Mouse (Mus musculus) ovary, postnatal 10 days (tissue): ENCODE measurements around the gene Pabpn1l.

Experiments
- DNase-seq: peaks from one replicate; pipeline ENCODE4 v3.0.0; 2022; ENCODE audit warnings: low spot score

Gene Pabpn1l

DNA sequence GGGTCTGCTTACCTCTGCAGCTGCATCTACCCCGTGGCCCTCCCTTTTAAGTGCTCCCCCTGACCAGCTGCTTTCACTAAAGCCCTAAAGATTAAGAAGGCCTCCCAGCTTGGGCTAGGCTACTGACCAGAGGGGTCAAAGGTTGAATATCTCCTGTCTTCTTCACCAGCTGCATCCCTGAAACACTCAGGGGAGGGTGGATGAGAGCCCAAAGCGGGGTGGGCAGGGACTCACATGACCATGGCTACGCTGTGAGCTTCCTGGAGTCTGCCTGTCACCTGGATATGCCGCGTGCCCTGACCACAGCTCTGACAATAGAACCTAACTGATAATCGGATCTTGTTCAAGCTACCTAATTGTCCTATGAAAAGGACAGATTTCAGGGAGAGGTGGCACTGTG, at the start of gene Pabpn1l:
Gene Pabpn1l, minus strand, starts transcription at position 13 of the 400 bp plus-strand sequence.
- DNase-seq = no peak

DNA sequence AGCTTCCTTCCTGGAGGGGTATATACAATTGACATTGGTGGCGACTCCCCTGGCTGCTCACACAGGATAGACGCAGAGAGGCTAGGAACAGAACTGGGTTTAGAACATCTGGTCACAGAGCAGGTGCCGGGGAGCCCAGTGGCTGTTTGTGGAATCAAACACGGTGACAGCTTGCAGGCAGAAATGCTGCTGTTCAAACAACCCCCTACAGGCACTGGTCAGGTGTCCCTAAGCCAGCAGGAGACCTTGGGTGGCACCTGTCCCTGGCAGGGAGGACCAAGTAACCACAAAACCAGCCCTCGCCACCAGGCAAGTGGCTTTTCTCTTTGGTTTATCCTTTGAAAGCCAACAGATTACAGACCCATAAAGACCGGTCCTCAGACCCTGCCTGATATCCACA, 49.4 kb upstream of the Pabpn1l start:
- no peak for DNase-seq

DNA sequence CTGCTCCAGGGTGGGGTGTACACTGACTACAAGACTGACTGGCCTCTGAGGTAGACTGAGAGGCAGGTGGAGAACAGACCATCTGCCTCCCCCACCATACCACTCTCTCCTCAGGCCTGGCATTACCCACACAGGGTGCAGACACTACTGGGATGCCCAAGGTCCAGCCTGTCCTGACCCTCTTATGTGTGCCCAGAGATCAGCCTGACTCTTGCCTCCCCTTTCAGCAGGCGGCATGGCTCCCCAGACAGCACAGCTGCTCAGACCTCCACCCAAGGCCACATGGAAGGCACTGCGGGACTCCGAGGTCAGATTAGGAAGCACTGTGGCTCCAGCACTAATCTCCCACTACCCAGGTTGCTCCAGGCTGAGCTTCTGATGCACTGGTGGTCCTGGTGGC, 48.2 kb upstream of the Pabpn1l start:
- no peak for DNase-seq

GRCm38 (mm10) chr8:122670001-122670400, 47.5 kb upstream of the Pabpn1l start:
- DNase-seq = no peak

DNA sequence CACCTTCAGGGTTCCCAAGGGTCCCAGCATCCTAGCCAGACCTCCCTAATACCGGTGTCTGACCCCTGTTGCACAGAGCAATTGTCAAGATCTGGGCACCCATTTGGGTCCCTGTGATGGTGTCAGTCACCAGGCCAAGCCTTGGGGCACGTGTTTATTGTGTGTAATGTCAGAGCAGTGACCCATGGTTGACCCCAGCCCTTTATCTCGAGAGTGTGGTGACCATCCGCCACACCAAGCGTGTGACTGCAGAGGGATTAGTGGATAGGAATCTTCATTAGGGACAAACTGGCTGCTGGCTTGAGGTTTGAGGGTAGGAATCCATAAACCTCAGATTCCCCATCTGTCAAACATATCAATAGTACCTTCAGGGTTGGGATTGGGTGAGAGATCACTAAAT, 46.8 kb upstream of the Pabpn1l start:
- no peak for DNase-seq

GRCm38 (mm10) chr8:122667854-122668253, 45.3 kb upstream of the Pabpn1l start:
- DNase-seq = no peak

- no peak for DNase-seq
These were observed 44.3 kb upstream of the Pabpn1l start for GRCm38 (mm10) chr8:122666827-122667226.

GRCm38 (mm10) chr8:122666338-122666764, 43.8 kb upstream of the Pabpn1l start:
- no peak for DNase-seq

DNA sequence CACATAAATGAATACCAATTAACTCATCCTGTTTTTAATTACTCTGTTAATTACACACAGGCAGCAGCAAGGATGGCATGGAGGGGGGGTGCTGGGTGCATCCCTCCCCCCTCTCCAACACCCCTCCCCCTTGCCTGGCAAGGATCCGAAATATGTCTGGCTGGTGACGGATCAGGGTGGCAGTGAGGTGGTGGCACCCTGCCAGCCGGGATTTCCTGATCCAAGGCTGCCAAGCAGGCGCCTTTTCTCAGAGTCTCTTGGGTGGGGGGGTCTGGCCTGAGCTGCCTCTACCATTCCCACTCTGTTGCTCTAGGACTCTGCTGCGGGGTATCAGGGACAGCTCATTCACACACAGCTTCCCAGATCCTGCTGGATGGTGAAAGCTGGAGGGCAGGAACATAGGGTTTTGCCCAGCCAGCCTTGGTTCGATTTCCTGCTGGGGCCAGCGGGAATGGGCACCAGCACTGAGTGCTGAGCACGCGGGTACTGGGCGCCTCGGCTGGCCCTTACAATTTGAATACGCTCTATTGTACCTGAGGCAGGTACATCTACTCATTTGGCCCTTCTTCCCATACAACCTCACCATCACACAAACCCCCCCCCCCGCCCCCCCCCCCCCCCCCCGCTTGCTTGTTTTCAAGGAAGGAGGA, 43.3 kb upstream of the Pabpn1l start:
- DNase-seq = no peak

DNA sequence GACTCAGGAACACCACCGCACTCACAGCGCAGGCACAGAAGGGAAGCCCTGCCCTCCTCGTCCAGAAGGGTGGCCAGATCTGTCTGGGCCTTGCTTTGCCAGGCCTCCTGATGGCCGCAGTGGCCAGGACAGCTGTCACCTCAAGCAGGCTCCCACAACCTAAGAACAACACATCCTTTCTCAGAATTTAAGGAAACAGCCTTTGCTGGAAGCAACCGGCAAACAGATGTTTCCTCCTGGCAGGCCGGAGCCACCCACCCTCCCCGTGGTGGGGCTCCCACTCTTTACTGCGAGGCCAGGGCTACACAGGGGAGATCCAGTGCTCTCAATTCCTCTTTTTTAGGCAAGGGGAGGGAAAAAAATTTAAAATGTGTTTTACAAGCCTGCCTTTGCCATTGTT, 42.7 kb upstream of the Pabpn1l start:
- DNase-seq = no peak

DNA sequence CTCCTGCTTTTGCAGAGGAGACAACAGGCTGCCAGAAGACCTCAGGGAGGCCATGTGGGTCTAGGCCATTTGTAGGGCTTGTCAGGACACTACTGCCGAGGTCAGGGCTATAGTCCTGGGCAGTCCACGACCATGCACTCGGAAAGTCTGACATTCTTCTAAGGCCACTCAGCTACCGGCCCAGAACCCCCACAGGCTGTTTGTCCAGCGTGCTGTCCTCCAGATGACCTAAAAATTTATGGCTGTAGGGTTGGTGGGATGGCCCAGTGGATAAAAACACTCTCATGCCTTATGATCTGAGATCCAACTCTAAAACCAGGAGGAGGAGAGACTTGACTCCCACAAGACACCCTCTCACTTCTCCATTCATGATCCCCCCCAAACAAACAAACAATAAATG, 41.1 kb upstream of the Pabpn1l start:
- DNase-seq = no peak

DNA sequence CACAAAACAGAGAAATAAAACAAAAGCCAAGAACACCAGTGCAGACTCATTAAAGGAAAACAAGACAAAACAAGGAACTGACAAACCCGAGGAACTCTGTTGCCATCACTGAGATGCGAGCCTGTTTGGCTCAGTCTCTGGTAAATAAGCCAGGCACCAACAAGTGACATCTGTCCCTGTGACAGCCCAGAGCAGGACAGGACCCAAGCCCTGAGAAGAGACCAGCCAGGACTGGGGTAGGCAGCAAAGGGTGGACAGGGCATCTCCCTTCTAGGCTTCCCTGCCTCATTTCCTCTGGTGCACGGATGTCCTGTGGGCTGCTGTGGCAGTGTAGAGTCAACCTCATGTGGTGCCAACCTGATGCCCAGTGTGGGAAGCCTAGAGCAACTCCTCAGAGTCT, 40.6 kb upstream of the Pabpn1l start:
- no peak for DNase-seq

GRCm38 (mm10) chr8:122661894-122662293, 39.4 kb upstream of the Pabpn1l start:
- DNase-seq = no peak

GRCm38 (mm10) chr8:122661138-122661537, 38.6 kb upstream of the Pabpn1l start:
- DNase-seq = no peak

- no peak for DNase-seq
These were observed 37.5 kb upstream of the Pabpn1l start for GRCm38 (mm10) chr8:122660022-122660421.

- no peak for DNase-seq
These were observed 36.2 kb upstream of the Pabpn1l start for GRCm38 (mm10) chr8:122658807-122659160.

DNA sequence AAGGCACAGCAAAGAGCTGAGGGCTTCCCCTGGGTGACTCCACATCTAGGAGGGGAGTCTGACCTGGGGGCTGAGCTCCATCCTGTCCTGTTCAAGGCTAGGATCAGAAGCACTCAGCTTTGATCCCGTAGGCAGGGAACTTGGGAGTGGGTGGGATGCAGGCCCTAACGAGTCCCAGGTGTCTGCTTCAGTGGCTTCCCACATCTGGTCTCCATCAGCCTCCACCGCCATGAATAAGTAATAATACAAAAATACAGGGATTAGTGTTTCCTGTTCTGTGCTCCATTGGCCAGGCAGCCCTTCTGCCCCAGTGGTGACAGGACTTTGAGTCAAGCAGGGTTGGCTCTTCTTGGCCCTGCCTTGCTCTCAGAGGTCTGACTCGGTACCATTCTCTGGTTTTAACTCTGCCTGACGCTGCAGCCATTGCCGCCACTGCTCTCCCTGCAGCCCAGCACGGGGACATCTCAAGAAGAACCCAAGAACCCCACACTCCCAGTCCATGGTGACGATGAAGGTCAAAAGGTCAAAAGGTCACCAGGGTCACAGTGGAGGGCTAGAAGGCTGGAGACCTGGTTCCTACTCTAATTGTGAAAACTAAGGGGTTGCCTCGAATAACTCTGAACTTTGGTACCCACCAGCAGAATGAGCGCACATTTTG, 35.7 kb upstream of the Pabpn1l start:
- DNase-seq = no peak

GRCm38 (mm10) chr8:122656056-122656999, 33.8 kb upstream of the Pabpn1l start:
- DNase-seq = no peak

GRCm38 (mm10) chr8:122654768-122655167, 32.2 kb upstream of the Pabpn1l start:
- no peak for DNase-seq

DNA sequence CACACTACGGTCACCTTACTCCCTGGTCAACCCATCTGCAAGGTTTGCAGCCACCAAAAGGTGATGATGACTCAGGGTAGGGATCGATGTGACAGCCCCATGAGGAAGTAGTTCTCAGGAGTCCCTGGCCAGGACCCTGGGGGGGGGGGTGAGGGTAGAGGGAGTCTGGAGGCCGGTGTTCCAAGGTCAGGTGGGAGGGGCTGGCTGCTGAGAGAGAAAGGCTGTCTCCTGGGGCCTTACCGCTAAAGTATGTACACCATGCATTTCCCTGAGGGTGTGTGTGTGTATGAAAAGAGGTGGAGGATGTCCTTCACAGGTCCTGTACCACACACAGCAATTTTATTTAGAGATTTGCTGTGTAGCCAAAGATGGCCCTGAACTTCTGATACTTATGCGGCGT, 30.1 kb upstream of the Pabpn1l start:
- DNase-seq = no peak

GRCm38 (mm10) chr8:122651326-122651921, 28.9 kb upstream of the Pabpn1l start:
- DNase-seq = no peak

DNA sequence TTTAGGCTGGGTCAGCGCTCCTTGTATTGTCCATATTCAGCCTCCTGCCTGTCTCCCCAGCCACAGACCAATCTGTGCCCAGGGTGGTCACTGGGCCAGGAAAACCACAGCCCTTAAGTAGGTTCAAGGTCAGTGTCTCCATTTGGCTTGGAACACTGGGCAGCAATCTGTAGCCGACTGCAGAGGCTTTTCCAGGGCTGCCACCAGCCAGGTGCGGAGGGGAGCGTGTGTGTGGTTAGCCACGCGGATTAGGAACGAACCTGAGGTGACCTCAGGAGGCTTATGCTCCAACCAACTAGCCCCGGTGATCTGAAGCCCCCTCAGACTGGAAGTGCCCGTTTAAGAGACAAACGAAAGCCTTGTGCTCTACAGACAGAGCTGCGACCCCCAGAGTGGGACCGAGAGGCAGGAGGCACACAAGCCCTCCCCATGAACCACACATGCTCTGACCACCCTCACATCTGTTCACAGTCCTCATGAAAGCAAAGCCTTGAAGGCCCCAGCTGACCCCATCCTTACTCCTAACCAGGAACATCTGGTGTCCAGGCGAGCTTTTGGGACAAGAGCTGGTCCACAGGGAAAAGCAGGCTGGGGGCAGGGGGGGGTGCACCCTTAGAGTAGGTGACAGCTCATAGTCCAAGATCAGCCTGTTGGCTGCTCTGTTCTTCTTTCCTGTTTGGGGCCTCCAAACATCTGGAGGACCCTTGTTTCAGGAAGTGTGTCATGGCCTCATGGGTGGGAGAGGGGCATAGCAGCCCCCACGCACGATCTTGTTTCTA, 25.8 kb upstream of the Pabpn1l start:
- no peak for DNase-seq
